Mouse (Mus musculus) lung, adult 18-20 months (tissue): ENCODE results near the gene Foxk2.
"Not testable (repeated sequence)": the region's sequence is repeated elsewhere in the genome, so short reads cannot be mapped to it uniquely, and the experiment has no call there.

Experiments used
- DNase-seq, 2 experiments: peaks; one replicate each; pipeline ENCODE4 v3.0.0; 2022; ENCODE audit warnings: mixed read lengths in 2 of 2

Foxk2 gene

DNA sequence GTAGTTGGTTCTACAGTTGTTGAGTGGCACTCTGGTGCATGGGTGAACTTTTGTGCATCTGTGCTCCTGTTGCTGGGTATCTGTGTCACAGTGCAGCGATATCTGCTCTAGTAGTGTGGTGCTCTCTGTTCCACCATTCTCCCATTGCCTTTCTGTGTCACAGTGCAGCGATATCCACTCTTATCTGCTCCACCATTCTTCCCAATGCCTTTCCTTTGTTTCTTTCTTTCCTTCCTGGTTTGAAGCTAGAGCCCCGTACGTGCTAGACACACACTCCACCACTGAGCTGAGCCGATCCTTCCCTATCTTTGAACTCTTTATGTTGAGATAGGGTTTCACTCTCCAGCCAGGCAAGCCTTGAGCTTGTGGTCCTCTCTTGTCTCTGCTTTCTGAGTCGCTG lies 23.1 kb downstream of the Foxk2 start:
- no peak for DNase-seq

DNA sequence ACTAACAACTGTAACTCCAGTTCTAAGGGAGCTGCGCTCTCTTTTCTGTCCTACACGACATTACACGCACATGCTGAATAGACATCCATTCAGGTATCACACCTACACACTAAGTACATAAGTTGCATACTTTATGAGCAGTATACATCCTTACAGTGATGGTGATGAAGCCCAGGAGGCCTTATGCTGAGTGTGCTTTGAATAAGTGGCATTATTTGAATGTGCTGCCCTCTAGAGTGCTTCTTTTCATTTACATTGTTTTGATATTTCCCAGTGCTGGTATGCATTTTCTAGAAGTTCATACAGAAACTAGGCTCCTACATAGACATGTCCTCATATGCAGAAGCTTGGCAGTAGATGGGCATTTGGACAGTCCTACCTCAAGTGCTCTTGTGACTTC lies 30.1 kb downstream of the Foxk2 start:
- no peak for DNase-seq

- no peak for DNase-seq
Observed at GRCm38 (mm10) chr11:121294771-121295170, 35.0 kb downstream of the Foxk2 start.

DNA sequence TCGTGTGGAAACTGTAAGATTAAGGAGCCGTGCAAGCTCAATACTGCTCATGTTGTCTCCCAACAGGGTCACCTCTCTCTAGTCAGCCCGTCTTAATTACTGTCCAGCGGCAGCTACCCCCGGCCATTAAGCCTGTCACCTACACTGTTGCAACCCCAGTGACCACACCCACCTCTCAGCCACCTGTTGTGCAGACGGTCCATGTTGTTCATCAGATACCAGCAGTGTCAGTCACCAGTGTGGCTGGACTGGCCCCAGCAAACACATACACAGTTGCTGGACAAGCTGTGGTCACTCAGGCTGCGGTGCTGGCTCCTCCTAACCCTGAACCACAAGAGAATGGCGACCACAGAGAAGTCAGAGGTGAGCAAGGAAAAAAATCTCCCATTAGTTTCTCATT lies 38.7 kb downstream of the Foxk2 start:
- no peak for DNase-seq

DNA sequence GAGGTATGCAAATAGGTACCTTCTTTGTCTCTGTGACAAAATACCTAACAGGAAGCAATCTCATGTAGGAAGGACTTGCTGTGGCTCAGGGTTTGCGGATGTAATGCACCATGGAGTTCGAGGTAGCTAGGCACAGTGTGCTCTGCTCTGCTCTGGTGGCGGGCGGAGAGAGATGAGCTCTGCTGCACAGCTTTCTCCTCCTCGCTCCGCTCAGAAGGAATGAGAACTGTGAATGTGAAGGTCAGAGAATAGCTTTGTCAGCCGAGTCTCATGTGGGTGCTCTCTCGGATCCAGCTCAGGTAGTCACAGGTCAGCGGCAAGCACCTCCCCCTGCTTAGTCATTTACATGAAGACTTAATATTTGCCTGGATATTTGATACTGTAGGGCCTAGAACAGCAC lies 40.5 kb downstream of the Foxk2 start:
- DNase-seq, result no peak

- DNase-seq, result no peak
Observed at GRCm38 (mm10) chr11:121305371-121305770, 45.6 kb downstream of the Foxk2 start.

DNA sequence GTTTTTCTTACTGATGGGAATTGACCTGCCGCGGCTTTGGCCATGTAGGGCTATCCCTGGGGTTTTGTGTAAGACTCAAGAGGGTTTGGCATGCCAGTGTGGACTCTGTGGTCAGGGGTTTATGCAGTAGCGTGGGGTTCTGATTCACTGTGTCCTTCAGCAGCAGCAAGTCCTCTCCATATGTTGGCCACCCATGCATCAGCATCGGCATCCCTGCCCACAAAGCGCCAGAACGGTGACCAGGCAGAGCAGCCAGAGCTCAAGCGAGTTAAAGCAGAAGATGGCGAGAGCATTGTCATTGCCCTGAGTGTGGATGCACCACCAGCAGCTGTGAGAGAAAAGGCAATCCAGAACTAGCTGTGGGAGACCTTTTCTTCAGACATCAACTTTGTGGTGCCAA lies 46.8 kb downstream of the Foxk2 start:
- DNase-seq, result no peak

GRCm38 (mm10) chr11:121307712-121308111 lies 47.9 kb downstream of the Foxk2 start:
- not testable (repeated sequence) for DNase-seq

GRCm38 (mm10) chr11:121326034-121326433 lies 66.2 kb downstream of the Foxk2 start:
- DNase-seq, result no peak

- no peak for DNase-seq
Observed at GRCm38 (mm10) chr11:121326681-121327080, 66.9 kb downstream of the Foxk2 start.

DNA sequence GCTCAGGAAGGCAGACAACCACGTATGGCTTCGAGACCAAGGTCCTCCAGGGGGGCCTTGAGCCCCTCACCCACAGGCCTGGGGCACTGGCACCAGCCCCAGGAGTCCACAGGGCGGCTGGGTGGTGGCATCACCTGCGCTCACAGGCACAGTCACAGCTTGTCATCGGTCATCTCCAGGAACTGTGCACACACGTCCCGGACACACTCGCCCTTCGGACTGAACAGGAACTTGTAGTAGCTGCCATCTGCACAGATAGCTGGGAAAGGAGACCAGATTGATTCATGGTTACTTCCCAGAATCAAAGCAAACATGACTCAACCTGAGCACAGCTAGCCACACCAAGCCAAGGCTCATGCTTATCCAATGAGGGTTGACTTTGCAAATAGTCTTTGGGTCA lies 68.4 kb downstream of the Foxk2 start:
- no peak for DNase-seq

GRCm38 (mm10) chr11:121328619-121329018 lies 68.8 kb downstream of the Foxk2 start:
- no peak for DNase-seq

- no peak for DNase-seq
Observed at GRCm38 (mm10) chr11:121331641-121332040, 71.9 kb downstream of the Foxk2 start.

DNA sequence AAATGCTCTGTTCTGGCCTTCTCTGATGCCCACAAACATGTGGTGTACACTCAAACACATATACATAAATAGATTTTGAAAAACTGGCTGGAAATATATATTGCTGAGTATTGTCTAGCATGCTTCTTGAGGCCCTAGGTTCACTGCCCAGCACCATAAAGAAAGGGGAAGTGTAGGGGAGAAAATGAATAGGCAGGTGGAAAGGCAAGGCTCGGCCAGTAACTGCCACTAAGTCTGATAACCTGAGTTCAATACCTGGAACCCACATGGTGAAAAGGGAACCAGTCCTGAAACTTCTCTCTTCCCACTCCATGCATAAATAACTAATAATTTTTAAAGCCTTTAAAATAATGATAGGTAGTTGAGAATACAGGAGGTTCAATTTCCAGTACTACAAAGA lies 79.9 kb downstream of the Foxk2 start:
- DNase-seq, result no peak

DNA sequence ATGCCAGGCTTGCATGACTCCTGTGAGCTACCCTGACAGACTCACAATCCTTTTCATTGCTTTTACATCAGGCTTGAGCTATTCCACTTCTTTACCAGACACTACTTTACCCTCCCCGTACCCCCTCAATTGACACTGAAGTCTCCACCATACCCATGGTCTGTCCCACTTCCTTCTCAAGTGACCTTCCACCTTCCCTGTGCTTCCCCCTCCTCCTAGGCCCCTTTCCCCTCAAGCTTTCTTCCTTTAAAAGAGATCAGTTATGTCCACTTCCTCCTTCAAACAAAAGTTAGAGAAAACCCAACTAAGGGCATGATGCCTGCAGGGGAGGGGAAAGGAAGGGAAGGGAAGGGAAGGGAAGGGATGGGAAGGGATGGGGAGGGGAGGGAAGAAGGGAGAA lies 80.5 kb downstream of the Foxk2 start:
- DNase-seq, result no peak

DNA sequence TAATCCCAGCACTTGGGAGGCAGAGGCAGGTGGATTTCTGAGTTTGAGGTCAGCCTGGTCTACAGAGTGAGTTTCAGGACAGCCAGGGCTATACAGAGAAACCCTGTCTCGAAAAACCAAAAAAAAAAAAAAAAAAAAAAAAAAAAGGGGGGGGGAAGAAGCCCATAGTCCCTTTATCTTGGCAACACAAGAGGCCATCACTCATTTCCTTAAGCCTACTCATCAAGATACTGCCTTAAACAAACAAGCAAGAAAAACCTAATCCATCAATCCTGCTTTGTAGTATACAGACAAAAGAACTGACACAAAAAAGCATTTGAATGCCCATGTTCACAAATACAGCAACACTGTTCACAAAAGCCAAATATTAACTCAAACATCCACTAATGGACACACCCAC lies 82.6 kb downstream of the Foxk2 start:
- DNase-seq, result not testable (repeated sequence)

GRCm38 (mm10) chr11:121347036-121347435 lies 87.2 kb downstream of the Foxk2 start:
- DNase-seq, result no peak

- DNase-seq, result no peak
Observed at GRCm38 (mm10) chr11:121348166-121348565, 88.4 kb downstream of the Foxk2 start.

GRCm38 (mm10) chr11:121348727-121349126 lies 88.9 kb downstream of the Foxk2 start:
- not testable (repeated sequence) for DNase-seq

DNA sequence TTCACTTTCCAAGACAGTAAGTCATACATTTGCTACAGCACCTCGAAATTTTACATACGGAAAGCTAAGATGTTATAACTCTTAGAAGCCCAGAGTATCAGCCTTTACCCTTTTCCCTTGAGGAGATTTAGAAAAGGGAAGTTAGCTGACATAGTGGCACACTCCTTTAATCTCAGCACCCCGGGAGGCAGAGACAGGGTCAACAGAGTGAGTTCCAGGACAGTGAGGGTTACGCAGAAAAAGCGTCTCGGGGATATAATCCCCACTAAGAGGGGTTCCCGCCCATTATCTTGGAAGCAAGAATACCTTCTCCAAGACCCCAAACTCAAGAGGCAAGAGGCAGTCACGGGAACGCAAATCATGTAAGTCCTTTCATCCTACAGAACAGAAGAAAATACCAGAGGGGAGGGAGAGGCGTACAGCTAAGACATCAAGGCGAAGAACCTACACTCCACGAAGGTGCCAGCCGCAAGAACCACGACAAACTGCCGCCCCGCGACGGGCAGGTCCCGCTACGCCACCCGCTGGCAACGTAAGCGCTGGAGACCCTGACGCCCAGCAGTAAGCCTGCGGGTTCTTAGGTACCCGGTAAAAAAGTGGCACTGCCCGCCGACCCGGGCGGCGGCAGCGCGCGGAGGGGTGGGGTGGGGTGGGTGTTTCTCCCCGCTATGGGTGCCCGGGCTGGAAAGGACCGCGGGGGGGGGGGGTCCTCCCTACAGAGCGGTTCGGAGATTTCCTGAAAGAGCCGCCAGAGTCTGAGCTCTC lies 93.7 kb downstream of the Foxk2 start:
- DNase-seq, result peak; percentile 14 to 21

GRCm38 (mm10) chr11:121354091-121354707 lies 94.4 kb downstream of the Foxk2 start, which contains the start of gene Wdr45b:
Wdr45b (minus strand) TSS chr11:121354445.
- peak; percentile 98 for DNase-seq
